Mouse (Mus musculus) heart, postnatal 4 days (tissue): ENCODE data around the gene Fam129b. TPM values are rescaled to one million over a fixed set of nuclear protein-coding genes. Genes with fewer than 3 reads are reported as not detected.

Experiments
- DNase-seq: peaks from one replicate; pipeline ENCODE4 v3.0.0; 2021
- total RNA-seq, 2 experiments: library from RNA; stranded (reverse); gene quantifications; 2 replicates each; pipeline ENCODE4 v1.2.3; 2021

Fam129b gene
- total RNA-seq, 2 experiments from 2014 or later, result 45.4 to 46.0 TPM

GRCm38 (mm10) chr2:32860799-32861198 lies 15.1 kb upstream of the Fam129b start:
- DNase-seq, result no peak

- no peak for DNase-seq
Observed at GRCm38 (mm10) chr2:32863317-32863716, 12.6 kb upstream of the Fam129b start.

GRCm38 (mm10) chr2:32864755-32865154 lies 11.2 kb upstream of the Fam129b start:
- peak; percentile 42 for DNase-seq

DNA sequence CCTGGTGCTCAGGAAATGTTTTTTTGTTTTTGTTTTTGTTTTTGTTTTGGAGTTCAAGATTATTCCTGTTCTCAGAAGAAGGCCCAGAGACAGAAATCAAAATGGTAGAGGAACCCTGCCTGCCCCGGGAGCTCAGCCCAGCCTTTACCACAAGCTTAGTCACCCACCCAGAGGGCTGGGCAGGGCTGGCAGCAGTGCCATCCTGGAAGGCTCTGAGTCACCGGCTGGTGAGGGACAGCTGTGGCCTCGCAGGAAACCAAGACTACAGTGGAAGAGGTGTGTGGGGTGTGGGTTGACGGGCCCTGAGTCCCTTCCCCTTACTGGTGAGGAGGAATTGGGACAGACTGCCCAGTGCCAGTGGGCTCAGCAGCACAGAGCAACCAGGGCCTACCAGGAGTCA lies 8.6 kb upstream of the Fam129b start:
- DNase-seq, result no peak

DNA sequence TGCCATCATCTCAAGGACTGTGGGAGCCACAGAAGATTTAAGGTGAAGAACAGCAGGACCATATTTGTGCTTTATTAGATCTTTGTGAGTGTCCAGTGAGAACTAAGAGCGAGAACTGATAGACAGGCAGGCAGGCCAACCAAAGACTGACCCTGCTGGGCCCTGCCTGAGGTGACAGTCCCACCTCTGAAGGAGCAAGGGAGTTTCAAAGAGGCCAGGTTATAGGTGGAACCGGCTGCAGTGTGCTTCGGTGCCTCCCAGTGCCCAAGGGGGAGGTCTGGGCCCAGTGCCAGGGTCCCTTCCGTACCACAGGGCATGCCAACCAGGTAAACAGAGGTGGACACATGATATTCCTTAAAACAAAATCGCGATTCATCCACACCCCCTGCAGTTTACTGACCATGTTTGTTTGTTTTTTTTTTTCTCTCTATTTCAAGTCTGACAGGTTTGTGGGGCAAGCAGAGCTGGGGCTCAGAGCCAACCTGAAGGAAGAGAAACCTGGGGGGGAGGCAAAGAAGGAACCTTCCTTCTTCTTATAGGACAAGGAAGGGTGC lies 6.1 kb upstream of the Fam129b start:
- DNase-seq, result peak; percentile 31

GRCm38 (mm10) chr2:32870275-32871100 lies 5.4 kb upstream of the Fam129b start:
- no peak for DNase-seq

- DNase-seq, result no peak
Observed at GRCm38 (mm10) chr2:32874070-32874469, 1.8 kb upstream of the Fam129b start.

- DNase-seq, result no peak
Observed at GRCm38 (mm10) chr2:32874951-32875674, 801 bp upstream of the Fam129b start.

DNA sequence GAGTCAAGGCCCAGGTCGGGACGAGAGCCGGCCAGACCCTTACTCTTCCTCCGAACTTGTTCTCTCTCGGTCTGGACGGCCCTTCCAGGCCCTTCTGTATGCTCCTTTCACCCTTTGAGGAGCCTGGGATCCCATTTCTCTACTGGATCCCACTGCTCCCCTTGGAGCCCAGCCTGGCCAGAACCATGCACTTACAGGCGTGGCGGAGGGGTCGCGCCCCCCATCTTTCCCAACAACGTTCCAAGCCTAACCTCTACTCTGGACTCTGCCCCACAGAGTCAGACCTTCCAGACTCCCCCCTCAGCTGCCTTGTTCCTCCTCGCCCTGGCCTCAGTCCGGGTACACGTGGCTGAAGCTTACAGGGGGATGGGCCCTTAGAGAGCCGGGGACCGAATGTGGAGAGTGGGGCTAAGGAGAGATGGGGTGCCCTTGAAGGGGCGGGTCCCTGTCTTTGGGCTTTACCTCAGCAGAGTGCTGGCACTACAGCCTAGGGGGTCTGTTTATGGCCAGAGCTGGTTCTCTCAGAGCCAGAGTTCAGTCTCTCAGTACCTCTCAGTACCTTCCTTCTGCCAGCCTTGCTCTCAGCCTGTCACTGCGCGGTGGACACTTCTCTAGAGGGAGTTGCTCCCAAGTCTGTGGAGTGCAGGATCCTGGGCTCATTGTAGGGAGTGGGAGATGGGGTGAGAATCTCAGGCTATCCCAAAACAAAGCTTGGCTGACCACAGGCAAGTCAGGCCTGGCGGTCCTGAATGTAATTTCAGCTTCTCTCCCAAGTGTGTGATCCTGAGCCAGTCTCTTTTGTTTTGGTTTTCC lies 782 bp downstream of the Fam129b start:
- DNase-seq, result no peak

DNA sequence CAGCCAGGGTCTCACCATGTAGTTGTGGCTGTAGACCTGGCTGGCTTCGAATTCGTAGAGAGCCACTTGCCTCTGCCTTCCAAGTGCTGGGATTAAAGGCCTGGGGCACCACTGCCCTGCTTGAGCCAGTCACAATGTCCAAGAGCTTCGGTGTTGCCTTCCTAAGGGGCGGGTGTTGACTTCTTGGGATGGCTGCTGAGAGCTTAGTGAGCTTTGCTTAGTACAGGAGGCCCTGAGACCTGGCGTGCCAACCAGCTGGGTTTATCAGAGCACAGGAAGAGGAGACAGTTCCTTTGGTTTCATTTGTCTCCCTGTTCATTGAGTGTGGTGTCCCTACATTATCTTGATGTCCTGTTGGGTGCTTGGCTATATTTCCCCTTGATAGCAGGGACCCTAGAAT lies 1.4 kb downstream of the Fam129b start:
- DNase-seq, result no peak

DNA sequence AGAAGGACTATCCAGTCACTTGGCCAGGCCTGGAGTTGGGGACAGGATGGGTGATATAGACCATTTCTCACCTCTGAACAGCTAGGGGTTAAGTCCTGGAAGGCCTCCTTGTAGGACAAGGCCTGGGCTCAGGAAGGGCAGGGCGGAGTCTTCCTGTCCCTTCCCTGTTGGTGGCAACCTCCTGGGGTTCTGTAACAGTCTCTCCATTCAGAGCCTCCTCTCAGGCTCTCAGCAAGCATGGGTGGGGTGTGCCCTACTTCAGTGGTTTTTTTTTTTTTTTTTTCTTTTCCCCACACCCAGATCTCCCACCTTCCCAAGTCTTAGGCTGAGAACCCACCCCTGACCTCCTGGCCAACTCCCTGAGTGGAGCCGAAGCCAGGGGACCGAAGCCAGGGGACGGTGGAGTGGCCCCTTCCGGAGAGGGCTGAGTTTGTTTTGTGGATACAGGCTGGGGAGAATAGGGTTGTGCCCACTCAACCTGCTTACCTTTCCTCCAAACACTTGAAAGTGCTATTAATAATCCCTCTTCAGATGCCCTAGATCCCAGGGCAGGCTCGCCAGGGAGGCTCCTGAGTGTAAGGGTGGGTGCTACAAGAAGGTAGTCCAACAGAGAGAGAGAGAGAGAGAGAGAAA lies 2.0 kb downstream of the Fam129b start:
- DNase-seq, result no peak

DNA sequence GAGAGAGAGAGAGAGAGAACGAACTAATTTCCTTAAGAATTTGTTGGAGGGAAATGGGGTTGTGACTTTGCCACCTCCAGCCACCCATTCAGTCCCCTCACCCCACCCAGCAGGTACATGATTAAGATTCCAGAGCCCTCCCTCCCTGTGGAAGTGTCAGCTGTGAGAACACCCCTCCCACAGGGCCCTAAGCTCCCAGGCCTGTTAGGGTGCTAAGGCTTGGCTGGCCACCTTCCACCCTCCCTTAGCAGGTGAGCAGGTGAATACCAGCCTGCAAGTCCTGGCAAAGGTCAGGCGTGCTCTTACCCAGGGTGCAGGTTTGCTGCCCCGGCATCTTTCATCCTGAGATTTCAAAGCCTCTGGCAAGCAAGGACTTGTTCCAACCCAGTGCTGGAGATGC lies 2.5 kb downstream of the Fam129b start:
- DNase-seq, result no peak

DNA sequence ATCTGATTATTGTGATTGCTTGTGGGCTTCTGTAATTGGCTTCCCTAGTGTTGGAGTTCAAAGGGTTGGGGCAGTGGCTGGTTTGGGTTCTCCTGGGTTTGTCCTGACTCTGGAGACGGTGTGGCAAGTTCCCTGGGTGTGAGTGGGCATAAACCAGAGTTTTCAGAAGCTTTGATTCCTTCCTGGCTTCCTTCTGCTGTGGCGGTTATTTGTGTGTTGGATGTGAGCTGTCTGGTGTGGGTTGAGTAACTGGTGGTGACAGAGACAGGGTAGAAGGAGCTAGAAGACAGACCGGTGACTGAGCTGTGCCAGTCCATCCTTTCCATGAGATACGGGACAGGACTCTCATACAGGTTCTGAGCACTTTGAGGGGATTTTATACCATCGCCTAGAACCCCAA lies 3.7 kb downstream of the Fam129b start:
- no peak for DNase-seq

- peak; percentile 40 for DNase-seq
Observed at GRCm38 (mm10) chr2:32881054-32881453, 5.1 kb downstream of the Fam129b start.

GRCm38 (mm10) chr2:32881723-32882122 lies 5.8 kb downstream of the Fam129b start:
- DNase-seq, result peak; percentile 91

DNA sequence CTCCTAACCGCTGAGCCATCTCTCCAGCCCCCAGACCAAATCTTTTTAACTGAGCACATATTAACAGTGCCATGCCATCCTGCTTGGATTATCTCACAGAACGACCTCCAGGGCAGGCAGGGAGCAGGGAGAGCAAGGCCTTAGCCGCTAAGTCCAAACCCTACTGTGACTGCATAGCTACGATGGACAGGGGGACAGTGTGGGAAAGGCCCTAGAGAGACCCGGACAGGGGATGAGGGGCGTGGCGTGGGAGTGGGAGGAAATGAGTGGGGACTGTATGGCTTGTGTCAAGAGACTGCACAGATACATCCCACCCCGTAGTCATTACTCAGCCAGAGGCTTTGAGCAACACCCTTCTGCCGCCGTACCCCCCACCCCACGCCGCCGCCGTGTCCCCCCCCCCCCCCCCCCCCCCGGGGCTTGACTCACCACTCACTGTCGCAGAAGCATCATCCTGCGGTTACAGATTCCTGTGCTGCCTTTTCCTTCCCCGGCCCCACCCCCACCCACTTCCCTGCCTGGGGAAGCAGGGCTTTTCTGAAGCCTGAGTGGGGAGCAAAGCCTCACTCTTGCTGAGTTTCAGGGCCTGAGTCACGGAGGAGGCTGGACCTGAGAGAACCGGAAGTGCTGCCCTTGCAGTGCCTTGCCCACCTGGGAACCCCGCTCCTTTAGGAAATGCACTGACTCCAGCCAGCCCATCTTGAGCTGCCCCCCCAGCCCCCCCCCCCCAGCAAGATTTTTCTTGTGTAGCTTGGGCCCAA lies 6.5 kb downstream of the Fam129b start:
- peak; percentile 56 for DNase-seq

GRCm38 (mm10) chr2:32884745-32885144 lies 8.8 kb downstream of the Fam129b start:
- no peak for DNase-seq

DNA sequence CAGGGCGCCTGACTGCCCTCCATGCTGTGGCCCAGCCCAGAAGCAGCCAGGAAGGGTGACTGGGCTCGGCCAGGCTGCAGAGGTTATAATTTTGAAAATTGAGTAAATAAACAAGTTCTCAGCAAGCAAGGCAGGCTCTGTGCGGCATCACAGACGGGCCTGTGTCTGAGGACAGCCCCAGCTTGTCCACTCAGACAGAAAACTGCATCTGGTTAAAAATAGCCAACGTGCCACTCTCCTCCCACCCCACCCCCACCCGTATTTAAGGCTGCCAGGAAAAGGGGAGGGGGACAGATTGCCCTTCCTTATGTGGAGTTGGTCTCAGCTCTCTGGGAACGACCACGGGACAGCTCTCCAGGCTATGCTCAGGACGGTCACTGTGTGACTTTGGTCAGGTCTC lies 12.1 kb downstream of the Fam129b start:
- DNase-seq, result no peak

DNA sequence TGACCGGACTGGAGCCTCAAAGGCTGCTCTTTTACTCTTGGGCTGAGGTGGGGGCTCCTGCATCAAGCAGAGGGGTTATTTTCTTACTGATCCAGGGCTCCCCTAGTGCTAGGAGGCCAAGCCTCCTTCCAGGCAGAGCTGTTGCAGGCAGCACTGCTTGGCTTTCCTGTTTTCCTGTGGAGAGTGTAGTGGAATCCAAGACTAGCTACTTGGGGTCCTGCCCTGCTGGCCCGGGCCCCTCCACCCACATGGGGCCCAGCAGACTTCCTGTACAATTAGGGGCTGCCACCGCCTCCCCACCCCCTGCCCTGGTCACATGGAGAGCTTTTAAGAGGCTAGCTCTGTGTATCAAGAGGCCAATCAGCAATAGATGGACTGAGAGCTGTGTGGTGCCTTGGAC lies 12.6 kb downstream of the Fam129b start:
- DNase-seq, result no peak

DNA sequence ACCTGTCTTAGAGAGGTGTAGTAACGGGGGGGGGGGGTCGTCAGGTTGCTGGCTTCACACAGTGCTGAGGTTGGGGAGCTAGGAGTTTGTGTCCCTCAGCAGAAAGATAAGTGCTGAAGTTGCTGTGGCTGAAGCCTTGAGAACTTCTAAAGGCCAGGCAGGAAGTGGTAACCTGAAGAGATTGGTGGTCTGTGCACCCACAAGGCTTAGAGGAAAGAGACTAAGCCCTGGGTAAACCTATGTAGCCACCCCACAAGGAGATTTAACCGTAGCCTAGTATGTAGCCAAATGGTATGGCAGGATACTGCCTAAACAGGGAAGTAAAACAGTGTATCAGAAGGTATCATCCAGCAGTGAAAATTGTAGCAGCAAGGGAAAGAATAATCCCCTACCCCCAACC lies 14.4 kb downstream of the Fam129b start:
- DNase-seq, result no peak

GRCm38 (mm10) chr2:32891278-32891677 lies 15.4 kb downstream of the Fam129b start:
- DNase-seq, result no peak
